Mouse (Mus musculus) hindbrain, embryonic 10.5 days (tissue): ENCODE data around the gene 4930548H24Rik. TPM values are rescaled to one million over a fixed set of nuclear protein-coding genes. Genes with fewer than 3 reads are reported as not detected.

Source experiments
- DNase-seq: peaks from one replicate; pipeline ENCODE4 v3.0.0-alpha.2; 2017; ENCODE audit warnings: low spot score
- H3K27ac ChIP-seq: fragments of 300-500 bp; sonication (generic); 2 replicates; pipeline ENCODE4 v1.5.1; 2016; ENCODE audit warnings: mild to moderate bottlenecking, moderate library complexity
- H3K27me3 ChIP-seq: fragments of 300-500 bp; sonication (generic); 2 replicates; pipeline ENCODE4 v1.6.1; 2016; ENCODE audit warnings: mild to moderate bottlenecking; ENCODE audit not compliant: poor library complexity, insufficient read depth, severe bottlenecking
- H3K36me3 ChIP-seq: fragments of 300-500 bp; sonication (generic); 2 replicates; pipeline ENCODE4 v1.6.1; 2016; ENCODE audit warnings: mild to moderate bottlenecking, moderate library complexity
- H3K4me1 ChIP-seq: fragments of 300-500 bp; sonication (generic); replicated peaks from 2 replicates; pipeline ENCODE4 v1.6.1; 2016; ENCODE audit warnings: mild to moderate bottlenecking
- H3K4me3 ChIP-seq: fragments of 300-500 bp; sonication (generic); 2 replicates; pipeline ENCODE4 v1.5.1; 2016; ENCODE audit warnings: mild to moderate bottlenecking, moderate library complexity
- H3K9me3 ChIP-seq: fragments of 300-500 bp; sonication (generic); 2 replicates; pipeline ENCODE4 v1.6.1; 2016; ENCODE audit warnings: mild to moderate bottlenecking, moderate library complexity
- WGBS: fragments of 180-500 bp; shearing (Covaris S2); methylation state at CpG from one replicate; pipeline ENCODE4 v1.1.7; 2016; 5-methylcytosine and 5-hydroxymethylcytosine counted together
- polyA plus RNA-seq: library from polyadenylated mRNA; unstranded; fragments of >200 nt; fragmentation: Nextera tagmentation; extraction: Ambion mirVana; gene quantifications from 2 replicates; pipeline ENCODE4 v1.2.1, GENCODE M21; 2016

4930548H24Rik gene
- polyA plus RNA-seq, result not detected in 2 replicates

DNA sequence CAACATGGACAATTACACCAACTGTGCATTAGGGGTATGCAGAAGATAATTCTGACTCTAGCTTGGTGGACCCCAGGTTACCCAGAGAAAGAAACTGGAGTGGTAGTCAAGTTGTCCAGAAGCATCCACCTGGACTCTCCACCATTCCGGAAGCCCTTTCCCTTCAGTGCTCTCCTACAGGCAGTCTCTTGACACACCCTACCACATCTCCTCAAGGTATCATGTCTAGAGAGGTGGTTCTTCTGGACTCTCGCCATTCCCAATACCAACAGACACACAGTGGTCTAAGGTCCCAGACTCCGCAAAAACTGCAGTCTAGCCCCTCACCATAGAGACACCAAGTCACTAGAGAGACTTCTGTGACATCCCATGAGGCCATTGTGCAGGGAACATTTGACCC, at the start of gene 4930548H24Rik:
Gene 4930548H24Rik (plus strand): TSS at position 301 of the 400 bp plus-strand sequence.
- Histone ChIP-seq H3K27ac (no peak within 1 kb of the TSS), H3K27me3 (no peaks in the 10 kb centered on the region), H3K9me3 (no peaks in the 10 kb centered on the region), H3K4me3 (no peak within 1 kb of the TSS), H3K4me1 (no peaks in the 10 kb centered on the region), H3K36me3 (peaks cover 50% of the 10 kb centered on the region)
- 95% methylated on average over 3 of the region's 3 CpGs for WGBS
- no peak for DNase-seq

DNA sequence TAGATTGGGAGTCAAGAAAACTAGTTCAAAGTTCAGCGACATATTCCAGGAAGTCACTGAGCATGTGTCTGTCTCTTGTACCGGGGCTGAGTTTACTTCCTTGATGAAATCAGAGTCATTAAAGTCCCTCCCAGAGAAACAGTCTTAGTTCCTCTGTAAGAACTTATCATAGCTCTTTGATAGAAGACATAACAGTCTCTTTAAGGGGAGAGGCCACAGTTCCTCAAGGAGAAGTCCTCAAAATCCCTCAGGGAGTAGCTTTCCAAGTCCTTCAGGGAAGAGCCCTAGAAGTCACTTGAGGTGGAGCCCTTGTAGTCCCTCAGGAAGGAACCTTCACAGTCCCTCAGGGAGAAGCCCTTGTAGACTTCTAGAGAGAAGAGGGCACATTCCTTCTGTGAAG, 34.2 kb upstream of the 4930548H24Rik start:
- WGBS, result 90% methylated on average over 2 of the region's 2 CpGs
- no peak for DNase-seq
- Histone ChIP-seq H3K9me3 (no peaks in the 10 kb centered on the region), H3K27me3 (no peaks in the 10 kb centered on the region), H3K36me3 (no peaks in the 10 kb centered on the region), H3K27ac (no peak overlapping the region), H3K4me3 (no peak overlapping the region), H3K4me1 (peaks cover 14% of the 10 kb centered on the region)

DNA sequence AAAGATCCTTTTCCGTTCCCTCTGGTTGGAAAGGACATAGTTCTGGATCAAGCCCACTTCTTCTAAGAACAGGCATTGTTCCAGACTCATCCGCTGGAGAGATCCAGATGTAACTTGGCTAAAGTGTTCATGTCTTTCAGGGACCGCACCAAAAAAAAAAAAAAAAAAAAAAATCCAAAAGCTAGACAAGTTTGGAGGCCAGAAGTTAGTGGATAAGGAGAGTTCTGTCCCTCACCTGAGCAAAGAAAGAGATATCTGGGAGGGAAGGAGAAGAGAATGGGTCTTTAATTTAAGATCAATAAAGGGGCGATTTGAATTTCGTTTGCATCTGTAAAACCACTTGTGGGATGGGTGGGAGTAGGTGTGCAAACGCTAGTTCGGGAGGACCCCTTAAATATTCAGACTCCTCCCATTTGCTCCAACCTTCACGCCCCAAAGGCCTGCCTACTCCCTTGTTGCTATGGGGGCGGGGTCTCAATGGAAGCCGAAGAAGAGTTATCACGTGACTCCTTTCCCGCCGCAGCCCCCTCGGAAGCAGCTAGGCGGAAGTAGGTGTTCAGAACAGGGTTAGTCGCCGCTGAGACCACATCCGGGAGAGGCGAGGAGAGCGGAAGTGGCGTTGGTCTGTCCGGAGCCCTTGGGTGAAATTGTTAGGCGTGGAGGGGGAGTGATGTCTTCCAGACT, 33.5 kb upstream of the 4930548H24Rik start, which contains the start of gene Zfp512:
Gene Zfp512 (plus strand): TSS at position 554 of the 684 bp plus-strand sequence.
- Histone ChIP-seq H3K27ac (peak within 1 kb of the TSS; percentile 79), H3K4me1 (peaks cover 14% of the 10 kb centered on the region), H3K4me3 (peak within 1 kb of the TSS; percentile 56), H3K27me3 (no peaks in the 10 kb centered on the region), H3K36me3 (no peaks in the 10 kb centered on the region), H3K9me3 (no peaks in the 10 kb centered on the region)
- WGBS, result 7% methylated on average over 23 of the region's 23 CpGs
- peak; percentile 97 for DNase-seq

DNA sequence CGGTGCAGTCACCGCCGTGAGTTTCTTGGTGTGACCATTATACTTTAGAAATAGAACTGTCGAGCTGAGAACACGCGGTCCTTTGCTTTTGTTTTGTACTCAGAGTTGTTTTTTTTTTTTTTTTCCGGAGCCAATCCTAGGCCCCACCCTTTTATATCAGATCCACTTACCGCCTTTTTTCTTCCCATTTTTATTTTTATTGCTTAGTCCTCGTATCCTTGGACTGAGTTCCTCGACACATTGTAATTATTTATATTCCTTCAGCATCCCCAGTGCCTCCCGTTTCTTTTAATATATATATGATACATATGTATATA, 33.0 kb upstream of the 4930548H24Rik start:
- Histone ChIP-seq H3K27me3 (no peaks in the 10 kb centered on the region), H3K9me3 (no peaks in the 10 kb centered on the region), H3K27ac (peak overlapping the region; percentile 79), H3K4me1 (peaks cover 14% of the 10 kb centered on the region), H3K36me3 (0 out of 2 replicates have a peak, but pooled peaks cover 4% of the 10 kb centered on the region), H3K4me3 (peak overlapping the region; percentile 56)
- no peak for DNase-seq
- WGBS, result under 1% methylated on average over 11 of the region's 11 CpGs

DNA sequence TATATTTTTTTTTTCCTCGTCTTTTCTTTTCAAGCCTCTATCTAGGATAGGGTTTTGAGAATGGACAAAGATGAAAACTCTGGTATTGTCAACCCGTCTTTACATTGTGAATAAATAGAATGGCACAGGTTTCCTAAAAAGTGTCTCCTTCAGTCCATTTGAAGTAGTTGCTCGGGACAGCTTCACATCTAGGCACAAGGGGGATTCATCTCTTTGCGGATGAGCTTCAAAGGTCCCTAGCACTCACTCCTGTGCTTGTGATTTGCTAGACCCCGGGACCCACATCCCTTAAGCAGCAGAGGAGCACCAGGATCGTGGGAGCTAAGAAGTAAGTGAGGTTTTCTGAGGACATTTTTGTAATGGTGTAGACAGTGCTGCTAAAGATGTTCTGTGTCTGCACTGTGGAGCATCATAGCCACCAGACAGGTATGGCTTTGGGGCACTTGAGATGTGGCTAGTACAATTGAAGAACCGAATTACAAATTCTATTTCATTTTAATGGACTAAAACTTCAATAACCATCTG, 32.6 kb upstream of the 4930548H24Rik start:
- DNase-seq, result peak; percentile 8
- H3K27ac ChIP-seq, result peak overlapping the region; percentile 79

DNA sequence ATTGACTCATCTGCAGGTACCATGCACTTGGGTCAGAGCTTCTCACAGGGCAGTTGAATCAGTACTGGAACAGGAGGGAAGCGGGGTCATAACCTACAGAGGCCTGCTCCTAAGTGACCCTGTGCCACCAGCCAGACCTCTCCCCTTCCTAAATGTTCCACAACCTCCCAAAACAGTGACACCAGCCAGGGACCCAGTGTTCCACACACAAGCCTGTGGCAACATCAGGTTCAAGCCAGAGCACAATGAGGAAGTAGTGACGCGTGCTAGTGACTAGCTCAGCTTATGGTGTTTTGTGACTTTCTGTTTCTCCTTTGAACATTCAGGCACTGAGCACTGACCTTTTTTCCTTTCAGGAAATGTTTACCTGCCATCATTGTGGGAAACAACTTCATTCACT, 17.7 kb upstream of the 4930548H24Rik start:
- peaks cover 79% of the 10 kb centered on the region for H3K36me3 ChIP-seq
- H3K27ac ChIP-seq, result no peak overlapping the region
- DNase-seq, result no peak
- no peak overlapping the region for H3K4me3 ChIP-seq
- H3K4me1 ChIP-seq, result no peaks in the 10 kb centered on the region
- no peaks in the 10 kb centered on the region for H3K9me3 ChIP-seq
- no peaks in the 10 kb centered on the region for H3K27me3 ChIP-seq
- 94% methylated on average over 3 of the region's 3 CpGs for WGBS

More for the DNA sequence above, 32.6 kb upstream of the 4930548H24Rik start:
- 0 out of 2 replicates have a peak, but pooled peaks cover 4% of the 10 kb centered on the region for H3K36me3 ChIP-seq
- peak overlapping the region; percentile 56 for H3K4me3 ChIP-seq
- H3K4me1 ChIP-seq, result peaks cover 14% of the 10 kb centered on the region
- WGBS, result 21% methylated on average over 7 of the region's 7 CpGs
- H3K9me3 ChIP-seq, result no peaks in the 10 kb centered on the region
- H3K27me3 ChIP-seq, result no peaks in the 10 kb centered on the region

DNA sequence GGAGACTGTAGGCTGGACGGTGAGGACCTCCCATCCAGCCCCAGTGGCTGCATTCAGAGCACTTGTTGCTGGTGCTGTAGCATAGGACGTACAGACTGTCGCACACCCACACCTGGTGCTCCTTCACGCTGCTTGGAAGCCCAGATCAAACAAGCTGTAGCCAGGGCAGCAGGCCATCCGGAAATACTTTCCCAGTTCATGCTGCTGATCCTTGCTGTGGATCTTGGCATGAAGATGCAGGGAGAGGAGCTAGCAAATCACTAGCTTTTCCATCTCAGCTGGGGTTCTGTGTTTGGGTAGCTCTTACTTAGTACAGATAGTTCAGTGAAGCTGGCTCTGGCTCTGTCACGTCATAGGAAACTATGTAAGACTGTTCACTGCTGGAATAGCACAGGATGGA, 15.8 kb upstream of the 4930548H24Rik start:
- Histone ChIP-seq H3K4me1 (no peaks in the 10 kb centered on the region), H3K36me3 (peaks cover 95% of the 10 kb centered on the region), H3K27ac (no peak overlapping the region), H3K27me3 (no peaks in the 10 kb centered on the region), H3K9me3 (no peaks in the 10 kb centered on the region), H3K4me3 (no peak overlapping the region)
- DNase-seq, result no peak
- WGBS, result 90% methylated on average over 6 of the region's 6 CpGs

DNA sequence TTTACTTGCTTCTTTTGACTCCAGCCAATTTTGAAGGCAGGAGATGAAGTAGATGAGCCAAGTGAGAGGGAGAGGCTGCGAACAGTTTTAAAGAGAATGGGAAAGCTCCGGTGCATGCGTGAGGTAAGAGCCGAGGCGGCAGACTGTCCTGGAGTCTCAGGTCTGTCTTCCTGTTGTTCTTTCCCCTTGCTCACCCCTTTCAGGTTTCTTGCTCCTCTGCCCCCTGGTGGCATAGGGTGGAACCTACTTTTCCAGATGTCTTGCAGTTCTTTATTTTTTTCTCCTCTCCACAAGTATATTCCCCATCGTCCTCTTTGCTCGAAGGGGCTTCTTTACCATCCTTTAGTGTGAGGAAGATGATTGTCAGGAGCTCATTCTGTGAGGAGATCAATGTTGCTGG, 15.2 kb upstream of the 4930548H24Rik start:
- Histone ChIP-seq H3K9me3 (no peaks in the 10 kb centered on the region), H3K27me3 (no peaks in the 10 kb centered on the region), H3K4me1 (no peaks in the 10 kb centered on the region), H3K36me3 (peaks cover 98% of the 10 kb centered on the region), H3K4me3 (no peak overlapping the region), H3K27ac (no peak overlapping the region)
- peak; percentile 44 for DNase-seq
- WGBS, result 73% methylated on average over 7 of the region's 7 CpGs

DNA sequence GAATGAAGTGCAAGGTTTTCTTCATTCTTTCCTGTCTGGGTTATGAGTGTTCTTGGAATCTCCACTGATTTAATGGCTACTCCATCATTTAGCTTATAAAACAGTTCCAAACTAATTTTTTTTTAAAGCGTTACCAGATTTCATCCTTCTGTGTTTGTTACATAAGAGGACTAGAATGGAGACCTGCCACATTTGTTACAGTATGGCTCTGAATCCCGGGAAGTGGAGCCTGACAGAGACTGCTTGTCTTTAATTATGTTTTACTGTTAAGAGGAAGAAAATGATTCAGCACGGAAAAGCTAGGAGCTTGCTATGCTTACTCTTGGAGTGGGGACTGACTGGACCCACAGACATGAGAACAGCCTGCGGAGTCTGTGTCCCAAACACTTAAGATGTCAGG, 5.0 kb upstream of the 4930548H24Rik start:
- H3K4me1 ChIP-seq, result no peaks in the 10 kb centered on the region
- H3K4me3 ChIP-seq, result no peak overlapping the region
- H3K9me3 ChIP-seq, result no peaks in the 10 kb centered on the region
- DNase-seq, result no peak
- H3K27ac ChIP-seq, result no peak overlapping the region
- no peaks in the 10 kb centered on the region for H3K27me3 ChIP-seq
- 89% methylated on average over 4 of the region's 4 CpGs for WGBS
- H3K36me3 ChIP-seq, result peaks cover 95% of the 10 kb centered on the region

DNA sequence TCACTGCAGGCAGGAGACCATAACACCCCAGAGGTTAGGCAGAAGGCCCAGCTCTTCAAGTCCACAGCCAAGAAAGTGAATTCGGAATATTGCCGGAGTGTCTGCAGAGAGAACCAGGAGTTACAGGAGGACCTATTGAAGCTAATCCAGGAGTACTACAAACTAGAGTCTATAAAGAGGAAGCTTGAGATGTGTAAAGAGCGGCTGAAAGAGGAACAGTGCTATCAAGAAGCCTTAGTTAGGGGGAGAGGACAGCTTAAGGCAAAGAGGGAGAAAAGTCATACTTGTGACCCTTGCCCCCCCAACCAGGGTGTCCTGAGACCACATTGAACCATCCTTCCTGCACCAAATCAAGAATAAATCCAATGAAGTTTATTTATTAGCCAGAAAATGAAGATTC, 2.3 kb downstream of the 4930548H24Rik start:
- no peaks in the 10 kb centered on the region for H3K27me3 ChIP-seq
- DNase-seq, result no peak
- WGBS, result 96% methylated on average over 3 of the region's 3 CpGs

DNA sequence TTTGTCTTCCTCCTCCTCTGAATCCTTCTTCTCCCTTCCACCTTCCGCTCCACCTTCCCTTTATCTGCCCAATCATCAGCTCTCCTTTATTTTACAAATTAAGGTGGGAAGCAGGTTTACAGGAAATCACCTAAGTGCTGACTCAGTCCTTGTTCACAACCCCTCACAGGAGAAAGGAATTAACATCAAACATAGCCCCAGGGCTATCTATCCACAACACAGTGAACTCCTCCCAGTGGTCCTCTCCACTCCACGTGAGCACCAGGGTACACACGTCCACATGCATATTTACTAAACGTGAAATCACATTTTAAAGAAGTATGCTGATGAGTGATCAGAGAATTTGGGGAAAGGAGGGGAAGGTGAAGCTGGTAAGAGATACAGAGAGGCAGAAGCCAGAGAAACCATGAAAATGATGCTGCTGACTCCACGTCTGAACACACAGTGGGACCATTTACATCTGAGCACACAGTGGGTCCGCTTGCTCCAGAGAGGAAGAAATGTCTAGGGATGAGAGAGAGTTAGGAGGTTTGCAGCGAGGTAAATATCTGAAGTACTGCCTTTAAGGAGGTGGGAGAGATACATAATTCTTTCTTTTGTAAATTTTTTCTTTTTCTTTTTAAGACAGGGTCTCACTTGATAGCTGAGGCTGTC, 3.7 kb downstream of the 4930548H24Rik start:
- H3K4me1 ChIP-seq, result peaks cover 4% of the 10 kb centered on the region
- H3K9me3 ChIP-seq, result no peaks in the 10 kb centered on the region
- WGBS, result 75% methylated on average over 7 of the region's 7 CpGs
- DNase-seq, result no peak
- no peaks in the 10 kb centered on the region for H3K27me3 ChIP-seq
- H3K36me3 ChIP-seq, result peaks cover 17% of the 10 kb centered on the region
- H3K27ac ChIP-seq, result no peak overlapping the region
- H3K4me3 ChIP-seq, result no peak overlapping the region

More for the DNA sequence above, 2.3 kb downstream of the 4930548H24Rik start:
- Histone ChIP-seq H3K9me3 (no peaks in the 10 kb centered on the region), H3K36me3 (peaks cover 26% of the 10 kb centered on the region), H3K4me3 (no peak overlapping the region), H3K27ac (no peak overlapping the region), H3K4me1 (no peaks in the 10 kb centered on the region)

DNA sequence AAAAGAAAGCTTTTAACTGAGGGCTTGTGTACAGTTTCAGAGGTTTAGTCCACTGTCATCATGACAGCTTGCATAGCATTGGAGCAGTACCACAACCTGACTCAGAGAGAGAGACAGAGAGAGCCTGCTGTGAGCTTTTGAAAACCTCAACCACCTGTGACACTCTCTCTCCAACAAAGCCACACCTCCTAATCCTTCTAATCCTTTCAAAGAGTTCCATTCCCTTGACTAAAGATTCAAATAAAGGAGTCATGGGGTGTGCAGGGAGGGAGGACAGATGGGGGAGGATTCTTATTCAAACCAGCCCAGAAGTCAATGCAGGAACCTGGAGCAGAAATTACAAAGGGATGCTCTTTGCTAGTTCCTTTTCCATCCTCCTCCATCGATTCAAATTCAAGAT, 6.5 kb downstream of the 4930548H24Rik start:
- DNase-seq, result no peak
- Histone ChIP-seq H3K36me3 (peaks cover 10% of the 10 kb centered on the region), H3K27ac (no peak overlapping the region), H3K4me1 (peaks cover 15% of the 10 kb centered on the region), H3K27me3 (no peaks in the 10 kb centered on the region), H3K9me3 (no peaks in the 10 kb centered on the region), H3K4me3 (no peak overlapping the region)
- 58% methylated on average over 1 of the region's 1 CpGs for WGBS
